Comparison of ENCODE assay signal across 8 mouse cellular contexts in the genomic region with DNA sequence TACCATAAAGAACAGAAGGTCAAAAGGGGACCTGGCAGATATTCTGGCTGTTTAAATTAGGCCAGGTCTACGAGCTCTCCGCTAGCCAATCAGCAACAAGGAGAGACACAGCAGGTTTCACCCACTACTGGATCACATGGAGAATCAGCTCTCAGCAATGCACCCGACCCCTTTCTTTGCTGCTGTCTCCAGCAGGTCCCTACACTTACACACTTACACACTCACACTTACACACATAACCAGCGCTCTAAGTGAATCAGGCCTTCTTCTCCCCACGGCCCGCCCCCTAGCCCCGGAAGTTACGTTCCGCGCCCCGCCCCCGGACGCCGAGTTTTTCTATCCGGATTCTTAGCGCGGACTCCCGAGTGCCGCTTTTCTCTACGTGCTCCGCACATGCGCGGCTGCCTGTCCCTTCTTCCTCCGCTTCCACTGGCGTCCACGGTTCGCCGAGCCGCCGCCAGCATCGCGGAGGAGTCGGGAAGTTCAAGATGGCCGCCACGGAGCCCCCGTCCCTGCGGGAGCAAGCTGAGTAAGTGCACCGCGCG. TPM values are rescaled to one million over a fixed set of nuclear protein-coding genes. Genes with fewer than 3 reads are reported as not detected.
DNase-seq lines count a peak whose midpoint lies in the region; ATAC-seq and TF ChIP-seq lines count a peak whose summit lies in the region.

A gene (plus strand): TSS at position 137 of the 545 bp plus-strand sequence.

- peak; percentile 54 for DNase-seq in Patski (ENCODE audit: low read depth, low spot score)
- peak; percentile 96 for DNase-seq in cerebellum, postnatal 14 days
- peak; percentile 88 to 94 for DNase-seq in frontal cortex, postnatal 14 days (ENCODE audit: low spot score in 2 of 2)
- peak; percentile 91 for DNase-seq in layer of hippocampus, postnatal 25 days (ENCODE audit: extremely low spot score in 1 of 2, low spot score in 1 of 2)
- peak; percentile 92 for DNase-seq in lung, postnatal 25 days (ENCODE audit: low spot score)
- peak; percentile 92 for DNase-seq in retina, embryonic 14.5 days (ENCODE audit: low spot score)
- DNase-seq in thymus, postnatal 4 days = peak; percentile 97

- peak within 1 kb of the TSS; percentile 98 for H3K27ac ChIP-seq in hindbrain, embryonic 13.5 days

- peak within 1 kb of the TSS; percentile 81 for H3K4me2 ChIP-seq in hindbrain, embryonic 13.5 days

- CTCF ChIA-PET in Patski (lab: Charles Lee) = interaction anchor here (1.2 to 1.3 kb wide), 3 partner anchors 25 to 228 kb away, joined by 3 to 4 read pairs (median 3); no protein-coding TSS in a partner anchor

- no peaks in the 10 kb centered on the region for H3K36me3 ChIP-seq in hindbrain, embryonic 13.5 days

- under 1% methylated on average over 40 of the region's 40 CpGs for WGBS in hindbrain, embryonic 13.5 days

- no peaks in the 10 kb centered on the region for H3K27me3 ChIP-seq in Patski
- H3K27me3 ChIP-seq in hindbrain, embryonic 13.5 days = no peaks in the 10 kb centered on the region

- TF ChIP-seq CTCF in Patski (IDR thresholded peaks at IDR 0.05) = no peak

- POLR2A ChIA-PET in Patski (lab: Charles Lee) = interaction anchor here (0.6 kb wide), 2 partner anchors 17 to 538 kb away, joined by 3 read pairs; no protein-coding TSS in a partner anchor

- H3K9me3 ChIP-seq in hindbrain, embryonic 13.5 days = no peaks in the 10 kb centered on the region

- peak within 1 kb of the TSS; percentile 92 for H3K9ac ChIP-seq in hindbrain, embryonic 13.5 days

- in situ Hi-C loops in Patski (cut with MboI; ENCODE audit: low pct_unique_long_range_greater_than_20kb) = loop anchor here (10.0 kb wide), 1 partner anchor 840 kb away; a partner anchor contains a TSS

- peak within 1 kb of the TSS; percentile 97 for H3K4me3 ChIP-seq in hindbrain, embryonic 13.5 days

- ATAC-seq in Patski = peak; percentile 67
- ATAC-seq in hindbrain, embryonic 13.5 days (ENCODE audit: low FRiP score) = peak; percentile 86

- peaks cover 31% of the 10 kb centered on the region for H3K4me1 ChIP-seq in hindbrain, embryonic 13.5 days (replicated peaks)

RNA-seq across cellular contexts. Expression of the gene that starts here (rescaled TPM):
- 82.7 TPM for polyA plus RNA-seq in Patski (2021)
- polyA plus RNA-seq in hindbrain, embryonic 13.5 days (2015; fragmentation: Nextera tagmentation; extraction: Ambion mirVana) = 73.5 and 82.1 TPM in 2 replicates
- 10 to 100 TPM; 80.8 to 98.2 TPM for total RNA-seq in layer of hippocampus, postnatal 25 days (2021)

Comparison
In these comparisons a context has a peak if more than half of its experiments do, and no peak if none do; other contexts are left out.
1. Peak in every context shown above with its lines: DNase-seq, ATAC-seq, H3K4me3 ChIP-seq and H3K27ac ChIP-seq.